Mouse (Mus musculus) lung, adult 2 months (tissue): ENCODE data around the gene Pcca. TPM values are rescaled to one million over a fixed set of nuclear protein-coding genes. Genes with fewer than 3 reads are reported as not detected.

Experiments used
- DNase-seq: peaks from one replicate; pipeline ENCODE4 v3.0.0; 2022
- H3K4me1 ChIP-seq: fragments of 200-500 bp; 2 replicates; pipeline ENCODE4 v1.6.1; 2011; ENCODE audit warnings: low read length; ENCODE audit not compliant: control insufficient read depth, insufficient read depth
- H3K4me3 ChIP-seq: fragments of 200-500 bp; replicated peaks from 2 replicates; pipeline ENCODE3; 2011; ENCODE audit warnings: low read depth, mild to moderate bottlenecking, control low read depth, low read length; ENCODE audit errors: extremely low read depth
- CTCF ChIP-seq: fragments of 200-500 bp; IDR thresholded peaks from 2 replicates; pipeline ENCODE4 v1.5.1; 2011; ENCODE audit warnings: mild to moderate bottlenecking, low read length, control low read depth; ENCODE audit not compliant: insufficient read depth
- POLR2A ChIP-seq: fragments of 200-500 bp; IDR thresholded peaks from 2 replicates; pipeline ENCODE4 v1.6.1; 2011; ENCODE audit warnings: low read depth, mild to moderate bottlenecking, control low read depth, low read length, borderline replicate concordance; ENCODE audit errors: extremely low read depth
- WGBS: fragments of 180-500 bp; shearing (Covaris S2); methylation state at CpG from one replicate; pipeline ENCODE4 v1.1.7; 2018; 5-methylcytosine and 5-hydroxymethylcytosine counted together
- polyA plus RNA-seq: library from polyadenylated mRNA; depleted of rRNA; stranded (reverse); fragments of >200 nt; gene quantifications from 2 replicates; pipeline ENCODE4 v1.2.3, GENCODE M21; 2012

The Pcca gene
- polyA plus RNA-seq, 1 experiment: 18.7 TPM

DNA sequence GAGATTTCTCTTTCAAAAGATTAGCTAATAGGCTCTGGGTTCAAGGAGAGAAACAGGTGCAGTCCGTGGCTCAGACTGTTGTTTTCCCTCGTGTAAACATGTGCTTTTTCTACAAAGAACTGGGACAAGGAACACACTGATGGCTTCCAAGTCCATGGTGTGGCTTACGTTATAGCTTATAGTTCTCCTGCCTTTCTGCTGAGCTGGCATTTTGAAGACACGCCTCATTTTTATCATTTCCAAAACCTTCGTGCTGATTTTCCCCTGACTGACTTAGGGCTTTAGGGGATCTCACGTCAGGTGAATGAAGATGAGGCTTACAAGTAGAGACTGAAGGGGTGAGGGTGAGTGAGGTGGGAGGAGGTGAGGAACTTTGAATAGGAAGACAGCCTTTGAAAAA lies 338.5 kb downstream of the Pcca start:
- no peak for DNase-seq
- no peaks in the 10 kb centered on the region for H3K4me1 ChIP-seq
- 77% methylated on average over 6 of the region's 6 CpGs for WGBS
- H3K4me3 ChIP-seq: no peak overlapping the region
- no peak for TF ChIP-seq CTCF
- no peak for TF ChIP-seq POLR2A

DNA sequence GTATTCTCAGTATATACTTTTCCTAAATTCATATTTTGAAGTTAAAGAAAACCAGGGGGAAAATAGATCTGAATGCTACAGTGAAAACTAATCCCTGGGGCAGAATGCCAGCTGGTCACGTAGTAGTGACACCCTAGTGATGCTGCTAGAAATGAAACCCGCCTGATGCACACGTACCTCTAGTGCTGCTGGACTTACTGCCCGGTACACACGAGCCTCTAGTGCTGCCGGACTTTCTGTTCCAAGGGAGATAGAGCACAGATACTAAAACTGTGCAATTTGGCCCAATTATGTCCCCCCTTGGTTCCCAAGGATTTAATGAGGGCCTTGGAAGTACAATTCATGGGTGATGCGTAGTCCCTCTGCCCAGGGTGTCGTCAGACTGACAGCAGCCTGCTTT lies 340.9 kb downstream of the Pcca start:
- Histone ChIP-seq H3K4me1 (no peaks in the 10 kb centered on the region), H3K4me3 (no peak overlapping the region)
- no peak for DNase-seq
- TF ChIP-seq POLR2A (no peak), CTCF (no peak)
- 82% methylated on average over 8 of the region's 8 CpGs for WGBS

DNA sequence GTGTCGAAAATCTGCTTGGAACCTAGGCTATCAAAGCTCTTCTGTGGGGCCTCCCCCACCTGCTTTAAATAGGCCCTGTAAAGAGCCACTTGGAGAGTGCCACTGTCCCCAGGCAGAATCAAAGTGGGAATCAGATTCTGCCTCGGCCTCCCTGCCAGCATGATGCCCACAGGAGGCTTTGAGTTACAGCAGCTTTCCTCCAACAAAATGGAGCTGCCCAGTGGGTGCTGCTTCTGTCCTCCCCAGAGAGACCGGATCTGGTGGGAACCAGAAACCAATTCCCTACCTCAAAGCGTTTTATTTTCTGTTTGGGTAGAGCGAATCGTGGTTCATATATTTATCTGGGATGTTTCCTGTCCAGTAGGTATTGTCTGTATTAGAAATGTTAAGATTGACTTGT lies 341.5 kb downstream of the Pcca start:
- no peak for TF ChIP-seq POLR2A
- no peak for TF ChIP-seq CTCF
- Histone ChIP-seq H3K4me3 (no peak overlapping the region), H3K4me1 (no peaks in the 10 kb centered on the region)
- 72% methylated on average over 6 of the region's 6 CpGs for WGBS
- no peak for DNase-seq

DNA sequence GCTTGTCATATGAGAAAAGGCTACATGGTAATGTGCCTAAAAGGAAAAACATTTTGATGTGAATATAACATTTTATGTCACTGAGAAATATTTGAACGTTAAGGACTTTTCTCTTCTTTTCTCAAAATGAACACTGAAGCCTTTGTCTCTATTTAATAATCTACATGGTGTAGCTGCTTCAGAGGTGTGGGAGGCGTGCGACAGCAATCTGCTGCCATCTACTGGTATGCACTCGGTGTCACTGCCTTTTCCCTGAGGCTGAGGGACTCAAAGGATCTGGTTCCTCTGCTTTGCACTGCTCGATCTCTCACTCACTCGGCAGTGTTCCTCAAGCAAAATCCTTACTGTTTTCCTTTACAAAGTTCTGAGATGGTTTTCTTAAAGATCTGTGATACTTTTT lies 342.0 kb downstream of the Pcca start:
- TF ChIP-seq POLR2A: no peak
- TF ChIP-seq CTCF: peak; percentile 100
- peak; percentile 46 for DNase-seq
- Histone ChIP-seq H3K4me1 (no peaks in the 10 kb centered on the region), H3K4me3 (no peak overlapping the region)
- 3% methylated on average over 6 of the region's 6 CpGs for WGBS

DNA sequence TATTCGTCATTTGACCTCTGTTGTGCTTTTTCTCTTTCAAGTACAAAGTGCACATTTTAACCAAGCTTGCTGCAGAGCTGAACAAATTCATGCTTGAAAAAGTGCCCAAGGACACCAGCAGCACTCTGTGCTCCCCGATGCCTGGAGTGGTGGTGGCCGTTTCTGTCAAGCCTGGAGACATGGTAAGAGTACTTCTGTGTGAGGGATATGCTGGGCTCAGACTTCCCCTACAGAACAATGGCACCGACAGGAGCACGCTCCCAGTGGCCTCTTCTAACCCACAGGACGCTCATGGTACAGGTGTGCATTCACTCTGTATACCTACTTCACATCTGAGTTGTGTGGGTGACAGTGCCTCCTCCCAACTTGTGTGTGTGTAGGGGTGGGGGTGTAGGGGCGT lies 342.6 kb downstream of the Pcca start:
- DNase-seq: no peak
- TF ChIP-seq POLR2A: no peak
- Histone ChIP-seq H3K4me3 (no peak overlapping the region), H3K4me1 (no peaks in the 10 kb centered on the region)
- WGBS: 73% methylated on average over 7 of the region's 7 CpGs

DNA sequence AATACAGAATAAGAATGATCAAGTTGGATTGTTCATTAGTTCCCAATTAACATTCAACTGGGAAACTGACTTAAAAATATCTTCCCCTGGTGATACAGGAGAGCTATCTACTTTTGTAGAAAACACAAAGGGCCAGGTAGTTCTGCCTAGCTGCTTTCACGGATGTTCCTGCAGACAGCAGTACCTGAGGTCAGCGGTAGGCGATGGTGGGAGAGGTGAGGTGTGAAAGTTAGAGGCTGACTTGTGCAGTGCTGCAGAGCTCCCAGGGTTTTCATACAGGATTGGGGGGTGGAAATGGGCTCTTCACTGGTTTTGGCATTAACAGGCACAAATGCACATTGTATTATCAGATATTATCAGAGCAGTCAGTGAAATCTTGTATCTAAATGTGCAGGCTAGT lies 343.7 kb downstream of the Pcca start:
- Histone ChIP-seq H3K4me3 (no peak overlapping the region), H3K4me1 (no peaks in the 10 kb centered on the region)
- 88% methylated on average over 3 of the region's 3 CpGs for WGBS
- TF ChIP-seq CTCF: no peak
- no peak for TF ChIP-seq POLR2A
- no peak for DNase-seq

DNA sequence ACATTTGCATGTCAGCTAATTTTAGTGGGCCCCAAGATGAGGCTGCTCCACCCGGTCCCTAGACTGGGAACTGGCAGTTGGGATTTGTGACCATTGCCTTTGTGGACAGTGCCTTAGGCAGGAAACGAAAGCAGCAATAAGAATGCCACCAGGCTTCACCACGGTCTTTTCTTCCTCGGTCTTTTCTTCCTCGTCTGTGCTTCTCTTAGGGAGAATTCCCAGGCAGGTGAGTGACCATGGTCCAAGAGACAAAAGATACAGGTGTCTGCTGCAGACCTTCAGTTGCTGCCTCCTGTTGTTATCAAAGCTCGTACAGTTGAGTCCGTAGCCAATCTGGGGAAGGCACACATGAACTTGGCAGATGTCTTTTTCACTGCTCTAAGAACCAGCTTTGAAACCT lies 346.2 kb downstream of the Pcca start:
- no peak overlapping the region for H3K4me3 ChIP-seq

DNA sequence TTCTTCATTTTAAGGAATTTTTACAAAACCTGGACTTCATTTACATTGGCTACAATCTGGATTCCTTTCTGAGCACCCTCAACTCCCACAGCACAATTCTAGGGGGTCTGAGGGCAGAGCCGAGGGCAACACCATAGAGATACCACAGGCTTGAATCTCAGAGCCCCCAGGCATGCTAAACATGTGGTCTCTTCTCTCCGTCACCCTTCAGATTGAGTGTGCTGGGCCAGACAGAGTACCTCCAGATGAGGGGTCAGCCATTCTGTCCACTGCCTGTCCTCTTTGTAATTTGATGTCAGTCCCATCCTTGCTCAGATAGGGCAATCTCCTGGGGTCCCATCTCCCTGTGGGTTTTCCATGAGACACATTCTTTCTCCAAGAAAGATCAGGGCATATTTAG lies 347.6 kb downstream of the Pcca start:
- no peaks in the 10 kb centered on the region for H3K4me1 ChIP-seq
- WGBS: 83% methylated on average over 2 of the region's 2 CpGs

More for the DNA sequence above, 346.2 kb downstream of the Pcca start:
- H3K4me1 ChIP-seq: no peaks in the 10 kb centered on the region
- no peak for DNase-seq
- TF ChIP-seq POLR2A (no peak), CTCF (no peak)
- 89% methylated on average over 7 of the region's 7 CpGs for WGBS

DNA sequence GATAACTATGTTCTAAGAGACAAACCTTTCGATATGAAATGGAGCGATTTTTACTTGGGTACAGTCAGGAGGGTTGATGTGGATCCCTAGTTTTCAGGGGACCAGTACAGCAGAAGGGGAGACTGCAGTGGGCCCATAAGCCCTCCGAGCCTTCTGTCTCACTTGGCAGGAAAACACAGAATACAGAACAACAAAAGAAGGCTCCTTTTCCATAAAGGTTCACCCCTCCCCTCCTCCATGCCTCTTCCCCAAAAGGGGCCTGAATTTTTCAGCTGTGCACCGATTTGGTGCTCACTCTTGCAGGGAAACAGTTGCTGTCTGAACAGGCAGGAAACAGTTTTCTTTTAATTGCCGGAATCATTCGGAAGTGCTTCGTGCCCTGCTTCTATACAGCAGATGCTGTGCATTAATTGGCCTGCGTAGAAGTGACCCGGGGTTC lies 348.1 kb downstream of the Pcca start:
- Histone ChIP-seq H3K4me1 (no peaks in the 10 kb centered on the region), H3K4me3 (no peak overlapping the region)
- TF ChIP-seq CTCF (no peak), POLR2A (no peak)
- DNase-seq: no peak
- 84% methylated on average over 9 of the region's 9 CpGs for WGBS

More for the DNA sequence above, 347.6 kb downstream of the Pcca start:
- H3K4me3 ChIP-seq: no peak overlapping the region
- TF ChIP-seq POLR2A: no peak
- TF ChIP-seq CTCF: no peak
- DNase-seq: no peak

DNA sequence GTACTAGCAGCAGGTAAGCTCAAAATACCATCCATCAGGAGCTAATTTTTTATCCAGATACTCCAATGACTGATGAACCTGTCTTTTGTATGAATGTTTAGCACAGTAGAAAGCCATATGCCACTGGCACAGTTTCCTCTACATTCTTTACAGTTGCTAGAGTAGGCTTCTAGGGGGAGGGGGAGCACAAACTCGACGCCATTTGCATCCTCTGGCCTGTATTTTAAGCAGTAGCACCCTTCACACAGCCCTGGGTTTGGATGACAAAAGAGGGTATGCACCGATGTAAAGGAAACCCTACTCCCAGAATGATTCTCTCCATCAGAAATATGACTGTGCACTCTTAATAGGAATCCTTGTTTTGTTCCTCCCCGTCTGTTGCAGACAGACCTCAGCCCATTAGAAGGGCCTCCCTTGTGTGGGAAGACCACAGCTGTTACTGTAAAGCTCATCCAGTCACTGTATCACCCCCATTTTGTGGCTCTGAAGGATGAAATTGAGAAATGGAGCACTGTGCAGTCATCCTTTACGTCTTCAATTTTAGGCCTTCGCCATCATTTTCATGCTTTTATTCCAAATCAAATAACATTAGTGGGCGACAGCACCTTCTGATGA lies 348.8 kb downstream of the Pcca start:
- no peak overlapping the region for H3K4me3 ChIP-seq
- TF ChIP-seq CTCF: no peak
- TF ChIP-seq POLR2A: no peak
- no peaks in the 10 kb centered on the region for H3K4me1 ChIP-seq
- DNase-seq: no peak
- 88% methylated on average over 7 of the region's 7 CpGs for WGBS
